Mouse (Mus musculus) ES-E14 (cell line): ENCODE results near the gene Gm49425. TPM values are rescaled to one million over a fixed set of nuclear protein-coding genes. Genes with fewer than 3 reads are reported as not detected.
A peak's percentile ranks its signal among the peaks of the same experiment; 100 is the strongest.

Experiments
- DNase-seq: peaks from one replicate; pipeline ENCODE4 v3.0.0-alpha.2; 2013; ENCODE audit warnings: low read depth, low spot score
- H3K27ac ChIP-seq: 2 replicates; pipeline ENCODE4 v1.5.1; 2012; ENCODE audit warnings: low read depth, mild to moderate bottlenecking, low read length, moderate library complexity, mixed read lengths; ENCODE audit not compliant: poor library complexity, insufficient read depth, severe bottlenecking
- H3K36me3 ChIP-seq: 2 replicates; pipeline ENCODE4 v1.6.1; 2012; ENCODE audit warnings: mild to moderate bottlenecking, low read length, moderate library complexity, mixed read lengths; ENCODE audit not compliant: control insufficient read depth, poor library complexity, insufficient read depth, severe bottlenecking
- H3K4me1 ChIP-seq, 2 experiments: fragments of 150-350 bp in 1 of 2; sonication (generic) in 1 of 2; 2 replicates each; pipeline ENCODE4 v1.6.1; 2012; ENCODE audit warnings: low read length in 2 of 2, mild to moderate bottlenecking in 1 of 2, mixed read lengths in 1 of 2; ENCODE audit not compliant: control insufficient read depth in 2 of 2, insufficient read depth in 2 of 2, poor library complexity in 1 of 2
- H3K4me3 ChIP-seq, 2 experiments: fragments of 150-350 bp in 1 of 2; sonication (generic) in 1 of 2; 2 replicates each; pipeline ENCODE4 v1.5.1; 2012; ENCODE audit warnings: low read length in 2 of 2, low read depth in 1 of 2, mild to moderate bottlenecking in 1 of 2, mixed read lengths in 1 of 2; ENCODE audit not compliant: insufficient read depth in 1 of 2, poor library complexity in 1 of 2, severe bottlenecking in 1 of 2
- H3K9ac ChIP-seq: 2 replicates; pipeline ENCODE4 v1.6.1; 2012; ENCODE audit warnings: low read depth, mild to moderate bottlenecking, low read length, mixed read lengths; ENCODE audit not compliant: poor library complexity, insufficient read depth, severe bottlenecking
- H3K9me3 ChIP-seq: fragments of 150-350 bp; sonication (generic); 2 replicates; pipeline ENCODE4 v1.6.1; 2012; ENCODE audit warnings: low read depth, mild to moderate bottlenecking, low read length; ENCODE audit not compliant: control insufficient read depth, insufficient read depth
- CHD2 ChIP-seq: IDR thresholded peaks from 2 replicates; pipeline ENCODE4 v1.6.1; 2014; ENCODE audit warnings: mild to moderate bottlenecking, low read depth, low read length, inconsistent platforms
- HCFC1 ChIP-seq: IDR thresholded peaks from 2 replicates; pipeline ENCODE4 v1.6.1; 2012; ENCODE audit warnings: low read length, inconsistent platforms, borderline replicate concordance; ENCODE audit not compliant: insufficient read depth
- MAFK ChIP-seq: IDR thresholded peaks from 2 replicates; pipeline ENCODE4 v1.6.1; 2014; ENCODE audit warnings: mild to moderate bottlenecking, low read depth, low read length, inconsistent platforms; ENCODE audit not compliant: insufficient read depth
- ZC3H11A ChIP-seq: IDR thresholded peaks from 2 replicates; pipeline ENCODE4 v1.6.1; 2012; ENCODE audit warnings: low read depth, mild to moderate bottlenecking, inconsistent platforms, low read length, borderline replicate concordance
- ZNF384 ChIP-seq: IDR thresholded peaks from 2 replicates; pipeline ENCODE4 v1.6.1; 2012; ENCODE audit warnings: low read depth, low read length, inconsistent platforms
- in situ Hi-C, 2 experiments: fragments of 600-800 bp; cut with MboI; formaldehyde crosslinking; loops; one replicate each; pipeline ENCODE4 v1.15.1; 2025; ENCODE audit warnings: low sequenced_read_pairs in 2 of 2, inconsistent platforms in 1 of 2; ENCODE audit not compliant: unreplicated experiment in 2 of 2
- total RNA-seq: library from RNA; depleted of rRNA; stranded (reverse); fragments of 300-350 nt; gene quantifications from 2 replicates; pipeline ENCODE4 v1.2.3, GENCODE M21; 2012

Gene Gm49425
- total RNA-seq, 1 experiment, result not detected

DNA sequence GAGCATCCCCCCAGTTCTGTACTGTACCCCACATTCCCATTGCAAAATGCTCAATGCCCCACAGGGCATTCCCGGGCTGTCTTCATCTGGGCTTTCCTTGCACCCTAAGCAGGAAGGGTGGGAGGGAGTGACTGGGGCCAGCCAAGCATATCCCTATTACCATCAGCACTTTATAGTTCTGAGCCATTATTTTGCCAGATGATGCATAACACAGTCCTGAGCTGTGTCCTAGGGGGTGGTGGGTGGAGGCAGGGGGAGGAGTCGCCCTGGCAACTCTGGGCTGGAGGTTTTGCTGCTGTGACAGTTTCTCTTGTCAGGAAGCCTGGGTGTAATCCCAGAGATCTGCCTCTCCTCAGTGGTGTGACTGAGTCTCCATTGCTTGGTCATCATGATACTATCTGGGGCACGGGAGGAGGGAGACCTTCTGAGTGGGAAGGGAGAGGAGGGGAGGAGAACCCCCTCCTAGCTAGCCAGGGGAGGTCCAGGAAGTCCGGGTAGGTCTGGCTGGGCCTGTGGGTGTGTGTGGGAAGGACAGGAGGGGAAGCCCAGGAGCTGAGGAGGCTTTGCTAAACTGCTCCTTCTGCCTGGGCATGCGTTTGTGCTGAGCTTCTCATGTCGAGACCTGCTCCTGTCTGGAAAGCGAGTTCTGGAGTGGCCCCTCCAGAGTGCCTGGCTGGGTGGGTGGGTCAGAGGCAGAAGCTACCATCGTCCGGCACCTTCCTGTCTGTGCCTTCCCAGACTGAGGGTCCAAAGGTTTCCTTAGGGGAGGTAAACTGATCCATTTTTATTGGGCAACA is 19.2 kb upstream of the Gm49425 start:
- H3K9me3 ChIP-seq, result no peaks in the 10 kb centered on the region
- no peak overlapping the region for H3K27ac ChIP-seq
- H3K4me1 ChIP-seq, result no peaks in the 10 kb centered on the region
- in situ Hi-C loops, result no loop called here
- H3K36me3 ChIP-seq, result no peaks in the 10 kb centered on the region
- H3K4me3 ChIP-seq, result no peak overlapping the region
- H3K9ac ChIP-seq, result no peak overlapping the region
- no peak for DNase-seq
- TF ChIP-seq ZC3H11A, result no peak
- no peak for TF ChIP-seq MAFK
- TF ChIP-seq ZNF384, result no peak
- TF ChIP-seq CHD2, result no peak
- no peak for TF ChIP-seq HCFC1

- in situ Hi-C loops, result no loop called here
- no peaks in the 10 kb centered on the region for H3K36me3 ChIP-seq
- no peak for DNase-seq
- no peak within 1 kb of the TSS for H3K4me3 ChIP-seq
- H3K9me3 ChIP-seq, result no peaks in the 10 kb centered on the region
- H3K27ac ChIP-seq, result no peak within 1 kb of the TSS
- no peaks in the 10 kb centered on the region for H3K4me1 ChIP-seq
- no peak within 1 kb of the TSS for H3K9ac ChIP-seq
- TF ChIP-seq ZNF384, result no peak
- no peak for TF ChIP-seq CHD2
- no peak for TF ChIP-seq ZC3H11A
- TF ChIP-seq HCFC1, result no peak
- TF ChIP-seq MAFK, result no peak
Measured at GRCm38 (mm10) chr15:101532720-101533119, 15.7 kb upstream of the Gm49425 start, which contains the start of gene Krt84. TSS of gene Krt84 (minus strand) at chr15:101532820.

DNA sequence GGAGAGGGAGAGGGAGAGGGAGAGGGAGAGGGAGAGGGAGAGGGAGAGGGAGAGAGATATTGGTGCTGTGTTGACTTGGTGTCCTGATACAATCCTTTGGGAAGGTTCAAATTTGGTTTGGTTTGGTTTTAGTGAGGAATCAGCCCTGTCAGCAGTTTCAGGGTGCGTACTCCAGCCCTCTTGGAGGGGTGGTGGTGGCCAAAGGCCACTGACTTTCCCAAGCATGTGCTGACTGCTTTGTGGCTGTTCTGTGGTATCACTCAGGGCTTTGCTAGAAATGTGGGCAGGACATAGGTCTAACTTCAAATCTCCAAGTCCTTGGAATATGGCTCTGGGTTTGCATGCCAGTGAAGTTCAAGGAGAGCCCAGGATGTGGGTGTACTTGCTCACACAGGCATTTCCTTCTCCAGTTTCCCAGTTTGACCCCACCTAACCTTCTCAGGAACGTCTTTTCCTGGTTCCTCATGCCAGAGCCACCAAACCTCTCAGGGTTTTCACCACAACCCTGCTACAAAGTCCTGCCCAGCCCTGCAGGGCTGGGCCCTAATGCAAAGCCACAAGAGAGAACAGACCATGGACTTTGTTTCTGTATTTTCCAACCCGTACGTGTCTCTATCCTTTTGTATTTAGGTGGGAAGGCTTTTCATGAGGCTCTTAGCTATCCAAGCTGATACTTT is 5.6 kb upstream of the Gm49425 start:
- Histone ChIP-seq H3K36me3 (no peaks in the 10 kb centered on the region), H3K4me3 (no peak overlapping the region), H3K27ac (no peak overlapping the region), H3K9ac (no peak overlapping the region), H3K9me3 (no peaks in the 10 kb centered on the region), H3K4me1 (no peaks in the 10 kb centered on the region)
- in situ Hi-C loops, result loop anchor here (10.0 kb wide), 1 partner anchor 452 kb away; no protein-coding TSS in a partner anchor
- DNase-seq, result no peak
- 0 out of 2 replicates have a peak, but pooled peaks have one; percentile 17 for TF ChIP-seq MAFK
- TF ChIP-seq CHD2, result no peak

DNA sequence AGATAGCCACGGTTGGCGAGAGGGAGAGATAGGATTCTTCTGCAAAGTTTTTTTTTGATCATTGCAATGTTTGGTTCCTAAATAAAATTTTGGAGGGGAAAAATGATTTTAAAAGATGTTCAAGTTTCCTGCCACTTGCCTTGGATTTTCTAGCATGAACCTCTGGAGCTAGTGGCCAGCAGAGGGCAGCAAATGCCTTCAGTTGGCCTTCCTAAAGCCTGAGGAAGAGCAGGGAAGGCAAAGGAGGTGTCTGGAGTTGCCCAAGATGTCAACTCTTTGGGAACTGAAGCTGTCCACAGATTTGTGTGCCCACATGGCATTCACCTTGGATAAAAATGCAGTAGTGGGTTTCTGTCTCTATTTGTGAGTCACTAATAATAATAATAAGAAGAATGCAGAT is 2.7 kb upstream of the Gm49425 start:
- peak; percentile 48 for DNase-seq
- TF ChIP-seq CHD2 (no peak), MAFK (no peak), ZC3H11A (peak; percentile 94)
- Histone ChIP-seq H3K9me3 (no peaks in the 10 kb centered on the region), H3K4me1 (no peaks in the 10 kb centered on the region), H3K4me3 (no peak overlapping the region), H3K9ac (no peak overlapping the region), H3K36me3 (no peaks in the 10 kb centered on the region), H3K27ac (no peak overlapping the region)
- in situ Hi-C loops, result loop anchor here (10.0 kb wide), 1 partner anchor 455 kb away; no protein-coding TSS in a partner anchor
